22 mouse cellular contexts compared by ENCODE assay signal in genomic region chr2:150003499-150003898, GRCm38 (mm10).
DNase-seq lines count a peak whose midpoint lies in the region; ATAC-seq and TF ChIP-seq lines count a peak whose summit lies in the region.
"Had no signal": no experiment of that assay in that cellular context is flagged by ENCODE, and none has a peak within 500 bp of the region (broad histone marks: within the 10 kb centered on the region; RNA-seq: fewer than 3 reads in every experiment).

No protein-coding gene starts in this region.

- 42% methylated on average over 3 of the region's 3 CpGs for WGBS in lung, embryonic 14.5 days
- 44% methylated on average over 3 of the region's 3 CpGs for WGBS in lung, embryonic 16.5 days

- no peaks in the 10 kb centered on the region for H3K36me3 ChIP-seq in lung, embryonic 14.5 days (ENCODE audit: insufficient read depth)
- H3K36me3 ChIP-seq in lung, embryonic 16.5 days (ENCODE audit: control insufficient read depth, insufficient read depth, low read length), result no peaks in the 10 kb centered on the region
- H3K36me3 ChIP-seq: embryonic facial prominence, embryonic 10.5 days; embryonic facial prominence, embryonic 12.5 days; forebrain, embryonic 15.5 days; G1E had no signal

- no peaks in the 10 kb centered on the region for H3K27me3 ChIP-seq in lung, embryonic 14.5 days (ENCODE audit: insufficient read depth, low read length)
- no peaks in the 10 kb centered on the region for H3K27me3 ChIP-seq in lung, embryonic 16.5 days (ENCODE audit: control insufficient read depth, insufficient read depth, low read depth, low read length)
- H3K27me3 ChIP-seq: CH12.LX; embryonic facial prominence, embryonic 12.5 days; forebrain, embryonic 13.5 days; forebrain, embryonic 15.5 days; Patski had no signal

- ATAC-seq in lung, embryonic 14.5 days (ENCODE audit: insufficient read depth), result peak; percentile 92
- ATAC-seq in lung, embryonic 16.5 days (ENCODE audit: low read depth), result peak; percentile 93
- ATAC-seq: activated CD4-positive, CD25-positive, alpha-beta regulatory T cell, adult 4 months; CD4-positive, CD25-positive, alpha-beta regulatory T cell, adult 4 months; forebrain, embryonic 13.5 days; forebrain, embryonic 15.5 days; Patski had no signal

- H3K27ac ChIP-seq in lung, embryonic 14.5 days (ENCODE audit: low read depth), result no peak overlapping the region
- peak overlapping the region; percentile 53; the same call in 1 of the 2 replicates for H3K27ac ChIP-seq in lung, embryonic 16.5 days (ENCODE audit: low read length)
- H3K27ac ChIP-seq: embryonic facial prominence, embryonic 10.5 days; embryonic facial prominence, embryonic 12.5 days; forebrain, embryonic 13.5 days; forebrain, embryonic 15.5 days had no signal

- no peak for TF ChIP-seq CTCF in lung, embryonic 14.5 days (IDR thresholded peaks at IDR 0.05; ENCODE audit: low read depth)

- no peak overlapping the region for H3K9ac ChIP-seq in lung, embryonic 14.5 days
- no peak overlapping the region for H3K9ac ChIP-seq in lung, embryonic 16.5 days (ENCODE audit: low read length)
- H3K9ac ChIP-seq: embryonic facial prominence, embryonic 12.5 days; forebrain, embryonic 13.5 days; forebrain, embryonic 15.5 days had no signal

- H3K4me1 ChIP-seq in lung, embryonic 14.5 days (ENCODE audit: insufficient read depth), result no peaks in the 10 kb centered on the region
- peaks cover 3% of the 10 kb centered on the region; the same call in 1 of the 2 replicates for H3K4me1 ChIP-seq in lung, embryonic 16.5 days (replicated peaks; ENCODE audit: control insufficient read depth, insufficient read depth, low read length)
- H3K4me1 ChIP-seq: embryonic facial prominence, embryonic 10.5 days; embryonic facial prominence, embryonic 12.5 days; forebrain, embryonic 13.5 days; forebrain, embryonic 15.5 days had no signal

- H3K9me3 ChIP-seq in lung, embryonic 14.5 days (ENCODE audit: low read depth, low read length), result no peaks in the 10 kb centered on the region
- H3K9me3 ChIP-seq in lung, embryonic 16.5 days (ENCODE audit: control insufficient read depth, low read length), result no peaks in the 10 kb centered on the region
- H3K9me3 ChIP-seq: embryonic facial prominence, embryonic 10.5 days; embryonic facial prominence, embryonic 12.5 days; forebrain, embryonic 13.5 days; forebrain, embryonic 15.5 days had no signal

- peak; percentile 83 for DNase-seq in lung, embryonic 14.5 days
- DNase-seq in lung, postnatal 25 days (ENCODE audit: low spot score), result no peak
- no peak for DNase-seq in lung, postnatal 36 days
- DNase-seq in lung, postnatal 10 days, result peak; percentile 49
- peak; percentile 11 to 57 for DNase-seq in lung, postnatal 4 days
- DNase-seq in cerebellum, adult 11 months, result no peak
- DNase-seq: adrenal gland, postnatal 14 days; B cell, adult 2 months; cerebellum, adult 18-20 months; cerebellum, adult 8-10 months; cerebellum, postnatal 10 days; cerebellum, postnatal 25 days had no signal

- no peak overlapping the region for H3K4me3 ChIP-seq in lung, embryonic 14.5 days (ENCODE audit: low read depth, low read length)
- no peak overlapping the region for H3K4me3 ChIP-seq in lung, embryonic 16.5 days (ENCODE audit: low read length)
- H3K4me3 ChIP-seq: embryonic facial prominence, embryonic 10.5 days; embryonic facial prominence, embryonic 12.5 days; forebrain, embryonic 13.5 days; forebrain, embryonic 15.5 days had no signal

- no peak overlapping the region for H3K4me2 ChIP-seq in lung, embryonic 14.5 days
- H3K4me2 ChIP-seq in lung, embryonic 16.5 days (ENCODE audit: low read depth, low read length), result no peak overlapping the region
- H3K4me2 ChIP-seq: embryonic facial prominence, embryonic 12.5 days; forebrain, embryonic 13.5 days; forebrain, embryonic 15.5 days had no signal

Comparison
In these comparisons a context has a peak if more than half of its experiments do, and no peak if none do; other contexts are left out.
1. DNase-seq: peak in lung, embryonic 14.5 days (single experiment), lung, postnatal 10 days (single experiment) and lung, postnatal 4 days (2 of 2); none in lung, postnatal 25 days (single experiment), lung, postnatal 36 days (single experiment) and cerebellum, adult 11 months (single experiment).